Mouse (Mus musculus): ENCODE results near the gene Commd1. TPM values are rescaled to one million over a fixed set of nuclear protein-coding genes. Genes with fewer than 3 reads are reported as not detected.

Commd1 gene
- polyA plus RNA-seq, 1 experiment from 2014 or later: 317 TPM

DNA sequence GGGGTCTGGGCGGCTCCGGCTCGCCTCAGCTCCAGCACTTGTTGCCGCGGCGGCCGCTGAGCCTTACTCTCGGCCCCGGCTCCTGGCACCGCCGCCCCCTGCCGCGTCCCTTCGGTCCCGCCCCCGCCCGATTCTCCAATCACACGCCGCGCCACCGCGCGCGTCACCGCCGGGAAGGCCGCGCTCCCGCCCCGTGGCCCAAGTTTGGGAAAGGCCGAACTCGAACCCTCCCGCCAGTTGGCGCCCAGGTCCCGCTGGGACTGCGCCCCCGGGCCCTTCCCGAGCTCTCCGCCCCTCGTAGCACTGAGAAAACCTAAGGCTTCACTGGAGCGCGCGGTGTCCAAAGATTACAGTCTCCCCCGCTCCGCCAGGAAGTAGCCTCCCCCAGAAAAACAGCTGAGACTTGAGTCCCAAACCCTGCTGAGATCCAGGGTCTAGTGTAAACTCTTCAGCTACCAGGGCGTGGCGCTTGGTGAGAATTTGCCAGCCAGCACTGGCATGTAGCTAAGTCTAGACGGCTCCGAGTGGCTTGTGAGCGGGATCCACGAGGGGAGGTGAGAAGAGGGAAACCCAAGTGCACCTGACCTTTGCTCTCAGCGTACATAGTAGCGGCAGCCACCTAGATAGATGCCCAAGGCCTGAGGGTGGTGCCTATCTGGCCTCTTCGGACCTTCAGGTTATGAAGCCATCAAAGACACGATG is 122.4 kb downstream of the Commd1 start:
- Histone ChIP-seq H3K9me3 (no peaks in the 10 kb centered on the region), H3K9ac (peak overlapping the region; percentile 65), H3K4me3 (replicated peaks) (peak overlapping the region; percentile 75), H3K27me3 (peaks cover 72% of the 10 kb centered on the region), H3K27ac (no peak overlapping the region), H3K36me3 (replicated peaks) (no peaks in the 10 kb centered on the region), H3K4me1 (peaks cover 37% of the 10 kb centered on the region), H3K4me2 (peak overlapping the region; percentile 99)
- WGBS: under 1% methylated on average over 32 of the region's 55 CpGs
- peak; percentile 93 for ATAC-seq (ENCODE audit: low FRiP score)

DNA sequence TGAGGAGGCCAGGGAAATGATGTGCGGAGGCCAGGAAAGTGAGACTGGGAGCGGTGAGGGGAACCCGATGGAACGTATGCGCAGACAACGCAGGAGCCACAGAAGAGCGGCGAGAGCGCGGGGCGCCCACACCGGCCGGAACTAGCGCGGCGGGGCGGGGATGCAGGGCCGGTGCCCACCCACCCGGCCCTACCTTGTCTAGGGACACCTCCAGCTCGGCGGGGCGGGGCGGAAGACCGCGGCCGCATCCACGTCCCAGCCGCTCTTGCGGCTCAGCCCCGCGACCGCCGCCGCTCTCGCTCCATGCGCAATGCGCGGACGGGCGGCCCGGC is 122.9 kb downstream of the Commd1 start:
- peaks cover 32% of the 10 kb centered on the region for H3K4me1 ChIP-seq
- H3K27me3 ChIP-seq: peaks cover 72% of the 10 kb centered on the region
- peak overlapping the region; percentile 99 for H3K4me2 ChIP-seq
- H3K9ac ChIP-seq: peak overlapping the region; percentile 65
- H3K4me3 ChIP-seq (replicated peaks): peak overlapping the region; percentile 75
- under 1% methylated on average over 25 of the region's 41 CpGs for WGBS
- H3K36me3 ChIP-seq (replicated peaks): no peaks in the 10 kb centered on the region
- no peaks in the 10 kb centered on the region for H3K9me3 ChIP-seq
- H3K27ac ChIP-seq: no peak overlapping the region
- no peak; the same call in 1 of the 2 replicates for ATAC-seq (ENCODE audit: low FRiP score)

DNA sequence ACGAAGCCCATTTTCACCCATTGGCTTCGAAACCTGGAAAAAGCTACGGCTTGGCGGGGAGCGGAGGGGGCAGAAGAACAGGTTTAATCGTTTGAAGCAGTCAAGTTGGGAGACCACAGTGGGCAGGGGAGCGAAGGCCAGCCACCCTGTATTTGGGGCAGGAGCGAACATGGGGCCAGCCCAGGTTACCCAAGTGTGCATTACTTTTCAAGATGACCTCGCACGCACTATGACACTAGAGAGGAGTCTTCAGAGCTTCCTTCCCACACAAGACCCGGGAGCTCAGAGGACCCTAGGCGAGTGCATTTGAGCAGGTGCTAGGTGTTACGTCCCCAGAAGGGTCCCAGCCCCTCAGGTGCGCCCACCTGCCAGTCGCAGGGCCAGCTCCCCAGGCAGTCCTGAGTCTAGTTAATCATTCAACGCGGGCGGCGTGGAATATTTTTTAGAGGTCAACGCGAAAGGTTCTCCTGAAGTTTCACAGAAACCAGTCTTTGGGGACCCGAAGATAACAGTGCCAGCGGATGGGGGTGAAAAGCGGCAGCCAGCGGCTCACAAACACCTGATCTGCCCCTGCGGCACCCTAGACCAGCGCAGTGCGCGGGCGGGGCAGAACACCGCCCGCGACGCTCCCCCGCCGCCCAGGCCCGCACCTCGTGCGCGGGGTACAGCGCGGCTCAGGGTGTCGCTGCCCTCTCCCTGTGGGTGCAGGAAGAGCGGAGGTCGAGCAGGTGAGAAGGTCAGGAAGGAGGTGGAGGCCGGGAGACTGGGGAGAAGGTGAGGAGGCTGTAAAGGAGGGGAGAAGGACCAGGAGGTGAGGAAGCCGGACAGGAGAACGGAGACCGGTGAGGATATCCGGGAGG is 123.5 kb downstream of the Commd1 start:
- 1% methylated on average over 50 of the region's 50 CpGs for WGBS
- H3K4me3 ChIP-seq (replicated peaks): peak overlapping the region; percentile 75
- peak overlapping the region; percentile 65 for H3K9ac ChIP-seq
- no peaks in the 10 kb centered on the region for H3K9me3 ChIP-seq
- H3K27me3 ChIP-seq: peaks cover 71% of the 10 kb centered on the region
- peak; percentile 5; the same call in 1 of the 2 replicates for ATAC-seq (ENCODE audit: low FRiP score)
- peak overlapping the region; percentile 99 for H3K4me2 ChIP-seq
- peaks cover 27% of the 10 kb centered on the region for H3K4me1 ChIP-seq
- H3K36me3 ChIP-seq (replicated peaks): no peaks in the 10 kb centered on the region
- no peak overlapping the region for H3K27ac ChIP-seq

DNA sequence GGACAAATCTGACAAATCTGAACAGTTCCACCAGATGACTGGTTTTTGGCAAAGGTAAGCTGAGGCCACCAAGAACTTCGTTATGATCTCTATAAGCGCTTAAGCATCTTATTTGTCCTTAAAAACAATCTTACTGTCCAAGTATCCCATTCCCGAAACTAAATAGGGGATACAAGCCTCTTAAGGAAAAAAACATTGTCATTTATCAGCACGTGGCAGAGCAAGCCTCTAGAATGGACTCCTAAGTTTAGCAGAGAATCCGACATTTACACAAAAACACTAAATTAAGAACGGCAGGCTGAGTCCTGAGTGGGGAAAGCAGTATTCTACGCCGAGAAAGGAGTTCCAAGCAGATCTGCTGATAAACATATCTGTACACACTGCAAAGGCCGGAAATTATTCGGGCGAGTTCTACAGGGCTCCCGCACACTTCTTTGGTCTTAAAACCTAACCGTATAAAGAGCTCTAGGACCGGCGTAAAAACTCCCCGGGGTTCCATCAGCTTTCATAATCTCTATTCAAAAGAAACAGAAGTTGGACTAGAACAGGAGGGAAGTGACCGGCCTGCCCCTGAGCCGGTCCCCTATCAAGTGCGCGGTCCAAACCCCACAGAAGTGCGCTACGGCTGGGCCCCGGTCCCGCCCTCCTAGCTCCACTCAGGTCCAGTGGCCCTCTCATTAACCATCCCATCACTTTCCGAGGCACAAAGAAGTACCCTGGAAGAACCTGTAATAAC is 124.3 kb downstream of the Commd1 start:
- Histone ChIP-seq H3K36me3 (replicated peaks) (no peaks in the 10 kb centered on the region), H3K27me3 (peaks cover 64% of the 10 kb centered on the region), H3K9ac (no peak overlapping the region), H3K9me3 (no peaks in the 10 kb centered on the region), H3K27ac (no peak overlapping the region), H3K4me3 (replicated peaks) (peak overlapping the region; percentile 75), H3K4me2 (peak overlapping the region; percentile 99), H3K4me1 (peaks cover 24% of the 10 kb centered on the region)
- ATAC-seq (ENCODE audit: low FRiP score): no peak
- WGBS: 12% methylated on average over 25 of the region's 25 CpGs

DNA sequence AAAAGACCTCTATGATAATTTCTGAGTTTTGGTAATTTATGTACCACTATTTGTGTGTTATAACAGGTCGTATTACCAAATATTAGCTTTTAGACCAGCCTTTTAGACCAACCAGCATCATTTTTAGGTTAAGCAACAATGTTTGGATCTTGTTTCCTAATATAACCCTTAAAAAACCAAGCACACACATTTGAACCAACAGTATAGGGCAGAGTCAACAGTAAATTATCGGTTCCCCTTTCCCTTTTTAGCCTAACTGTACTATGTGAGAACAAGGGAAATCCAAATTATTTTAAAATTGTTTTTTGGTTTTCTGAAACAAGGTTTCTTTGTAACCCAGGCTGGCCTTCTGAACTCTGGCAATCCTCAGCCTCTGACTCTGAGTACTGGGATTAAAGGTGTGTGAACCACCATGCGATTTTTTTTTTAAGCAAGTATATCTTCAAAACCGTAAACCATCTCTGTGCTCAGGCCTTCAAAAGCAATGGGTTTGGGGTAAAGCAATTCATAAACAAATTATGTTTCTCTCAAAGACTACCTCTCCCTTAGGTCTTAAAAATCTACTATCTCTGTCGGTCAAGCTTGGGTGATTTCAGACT is 125.0 kb downstream of the Commd1 start:
- H3K4me1 ChIP-seq: peaks cover 24% of the 10 kb centered on the region
- H3K36me3 ChIP-seq (replicated peaks): no peaks in the 10 kb centered on the region
- no peak overlapping the region for H3K9ac ChIP-seq
- 79% methylated on average over 5 of the region's 5 CpGs for WGBS
- peaks cover 59% of the 10 kb centered on the region for H3K27me3 ChIP-seq
- H3K4me3 ChIP-seq (replicated peaks): no peak overlapping the region
- no peak overlapping the region; the same call in 1 of the 2 replicates for H3K4me2 ChIP-seq
- H3K27ac ChIP-seq: no peak overlapping the region
- H3K9me3 ChIP-seq: no peaks in the 10 kb centered on the region
- no peak for ATAC-seq (ENCODE audit: low FRiP score)

DNA sequence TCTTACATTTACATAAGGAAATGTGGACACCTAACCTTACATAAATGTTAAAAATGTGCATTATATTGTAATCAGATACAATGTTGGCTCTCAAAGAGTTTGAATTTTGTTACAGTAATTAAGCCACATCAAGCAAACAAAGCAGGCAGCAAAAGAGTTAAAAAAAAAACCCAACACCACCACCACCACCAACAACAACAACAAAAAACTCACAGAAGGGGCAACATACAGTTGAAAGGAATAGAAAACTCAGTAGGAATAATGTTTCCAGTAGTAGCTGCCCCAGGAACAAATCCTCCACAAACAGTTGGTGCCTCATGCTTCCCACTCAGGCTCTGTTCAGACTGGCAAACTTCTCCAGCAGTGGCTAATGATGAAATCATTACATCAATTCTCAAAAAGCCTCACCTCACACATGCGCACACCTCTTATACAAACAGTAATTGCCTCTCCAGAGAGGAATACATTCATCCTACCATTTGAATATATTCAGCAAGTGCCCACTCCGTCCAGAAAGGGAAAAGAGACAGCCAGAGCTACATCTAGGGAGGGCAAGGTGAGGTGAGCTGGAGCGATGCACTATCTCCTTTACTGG is 125.7 kb downstream of the Commd1 start:
- peaks cover 53% of the 10 kb centered on the region for H3K27me3 ChIP-seq
- ATAC-seq (ENCODE audit: low FRiP score): no peak
- WGBS: 84% methylated on average over 3 of the region's 3 CpGs

DNA sequence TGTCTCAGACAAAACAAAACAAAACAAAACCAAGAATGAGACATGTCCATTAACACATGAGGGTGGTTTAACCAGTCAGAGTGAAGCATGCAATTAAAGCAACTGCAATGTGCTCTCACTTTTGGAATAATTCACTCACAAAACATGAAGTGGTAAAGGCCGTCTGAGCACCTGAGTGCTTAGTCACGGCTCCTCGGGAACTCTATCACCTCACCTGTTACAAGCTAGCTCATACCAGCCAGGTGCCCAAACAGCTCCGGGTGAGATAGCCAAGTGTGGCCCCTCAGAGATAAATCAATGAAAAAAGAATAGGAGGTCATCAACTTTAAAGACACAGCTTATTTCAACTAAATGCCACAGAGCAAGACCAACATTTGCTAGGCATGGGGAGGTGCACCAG is 127.6 kb downstream of the Commd1 start:
- Histone ChIP-seq H3K9me3 (no peaks in the 10 kb centered on the region), H3K4me2 (no peak overlapping the region), H3K4me1 (peaks cover 15% of the 10 kb centered on the region), H3K36me3 (replicated peaks) (no peaks in the 10 kb centered on the region), H3K9ac (no peak overlapping the region), H3K27ac (no peak overlapping the region), H3K27me3 (peaks cover 35% of the 10 kb centered on the region), H3K4me3 (replicated peaks) (no peak overlapping the region)
- ATAC-seq (ENCODE audit: low FRiP score): no peak
- WGBS: 90% methylated on average over 4 of the region's 4 CpGs

More for the DNA sequence above, 125.7 kb downstream of the Commd1 start:
- H3K36me3 ChIP-seq (replicated peaks): no peaks in the 10 kb centered on the region
- H3K4me1 ChIP-seq: peaks cover 24% of the 10 kb centered on the region
- H3K4me2 ChIP-seq: no peak overlapping the region
- H3K4me3 ChIP-seq (replicated peaks): no peak overlapping the region
- H3K9ac ChIP-seq: no peak overlapping the region
- H3K9me3 ChIP-seq: no peaks in the 10 kb centered on the region
- H3K27ac ChIP-seq: no peak overlapping the region

DNA sequence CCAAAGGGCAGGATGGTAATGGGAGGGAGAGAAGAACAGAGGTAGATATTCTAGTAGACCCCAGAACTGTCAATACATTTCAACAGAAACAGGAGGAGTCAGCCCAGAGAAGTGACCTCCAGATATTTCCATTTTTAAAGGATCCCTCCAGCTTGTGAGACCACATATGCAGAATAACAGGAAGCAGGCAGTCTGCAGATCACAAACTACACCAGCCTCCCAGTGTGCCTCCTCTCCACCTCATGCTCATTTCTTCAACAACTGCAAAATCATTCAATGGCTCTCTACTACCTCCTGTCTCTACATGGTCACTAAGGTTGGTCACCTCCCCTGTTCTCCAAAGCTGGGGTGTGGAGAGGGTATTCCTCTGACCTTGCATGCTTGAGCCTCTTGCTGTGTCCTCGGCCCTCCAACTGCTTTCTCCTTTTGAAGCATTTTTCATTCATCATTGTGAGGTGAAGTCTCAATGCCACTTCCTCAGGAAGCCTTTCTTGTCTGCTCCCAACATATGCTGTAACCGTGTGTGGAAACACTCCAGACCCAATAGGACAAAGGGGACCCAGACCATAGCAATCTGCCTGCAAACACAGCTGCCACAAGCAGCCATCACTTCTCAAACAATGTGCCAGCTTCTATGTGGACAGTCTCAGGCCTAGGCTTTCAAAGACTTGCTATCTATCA is 128.6 kb downstream of the Commd1 start:
- Histone ChIP-seq H3K36me3 (replicated peaks) (no peaks in the 10 kb centered on the region), H3K9ac (no peak overlapping the region), H3K4me2 (no peak overlapping the region), H3K9me3 (no peaks in the 10 kb centered on the region), H3K4me3 (replicated peaks) (no peak overlapping the region), H3K27me3 (peaks cover 26% of the 10 kb centered on the region), H3K4me1 (peaks cover 9% of the 10 kb centered on the region), H3K27ac (no peak overlapping the region)
- ATAC-seq (ENCODE audit: low FRiP score): no peak
- 58% methylated on average over 2 of the region's 2 CpGs for WGBS

DNA sequence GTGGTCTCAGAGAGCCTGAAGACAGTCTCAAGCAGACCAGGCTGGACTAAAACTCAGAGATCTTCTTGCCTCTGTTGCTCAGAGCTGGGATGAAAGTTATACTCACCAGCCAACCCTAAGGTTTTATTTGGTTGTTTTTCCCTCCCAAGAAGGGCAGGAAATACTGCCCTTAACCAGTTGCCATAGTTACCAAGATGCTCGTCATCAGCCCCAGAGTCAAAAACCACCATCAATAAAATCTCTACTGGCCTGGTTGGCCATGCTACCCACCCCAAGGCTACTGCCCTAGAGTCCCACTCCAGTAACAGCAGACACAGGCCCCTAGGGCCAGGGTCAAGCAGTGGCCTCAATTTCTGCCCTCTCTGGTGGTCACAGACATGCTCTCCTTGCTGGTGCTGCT is 129.7 kb downstream of the Commd1 start:
- H3K27ac ChIP-seq: no peak overlapping the region
- H3K4me1 ChIP-seq: no peaks in the 10 kb centered on the region
- H3K4me3 ChIP-seq (replicated peaks): no peak overlapping the region
- 56% methylated on average over 1 of the region's 1 CpGs for WGBS
- ATAC-seq (ENCODE audit: low FRiP score): no peak
- no peak overlapping the region for H3K4me2 ChIP-seq
- no peak overlapping the region for H3K9ac ChIP-seq
- no peaks in the 10 kb centered on the region for H3K9me3 ChIP-seq
- peaks cover 15% of the 10 kb centered on the region for H3K27me3 ChIP-seq
- H3K36me3 ChIP-seq (replicated peaks): no peaks in the 10 kb centered on the region

DNA sequence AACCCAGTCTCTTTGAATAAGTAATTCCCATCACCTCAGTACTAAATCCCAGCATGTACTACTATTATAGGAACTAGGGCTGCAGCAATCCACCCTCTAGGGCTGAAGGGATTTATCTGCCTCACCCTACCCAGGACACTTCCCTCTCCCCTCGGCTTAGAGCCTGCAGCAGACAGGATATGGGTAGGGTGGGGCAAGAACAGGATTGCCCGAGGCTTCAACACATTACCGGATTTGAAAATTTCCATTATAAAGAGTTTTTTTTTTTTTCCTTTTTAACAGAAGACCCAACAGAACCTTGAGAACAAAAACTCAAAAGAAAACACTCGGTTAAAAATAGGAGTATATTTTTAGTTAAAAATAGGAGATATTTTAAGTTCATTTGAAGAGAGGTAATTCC is 130.8 kb downstream of the Commd1 start:
- H3K27me3 ChIP-seq: peaks cover 6% of the 10 kb centered on the region
- H3K4me1 ChIP-seq: no peaks in the 10 kb centered on the region
- no peak overlapping the region for H3K9ac ChIP-seq
- no peak overlapping the region for H3K4me3 ChIP-seq (replicated peaks)
- no peaks in the 10 kb centered on the region for H3K9me3 ChIP-seq
- H3K36me3 ChIP-seq (replicated peaks): no peaks in the 10 kb centered on the region
- H3K27ac ChIP-seq: no peak overlapping the region
- no peak overlapping the region for H3K4me2 ChIP-seq
- 47% methylated on average over 4 of the region's 4 CpGs for WGBS
- no peak for ATAC-seq (ENCODE audit: low FRiP score)

DNA sequence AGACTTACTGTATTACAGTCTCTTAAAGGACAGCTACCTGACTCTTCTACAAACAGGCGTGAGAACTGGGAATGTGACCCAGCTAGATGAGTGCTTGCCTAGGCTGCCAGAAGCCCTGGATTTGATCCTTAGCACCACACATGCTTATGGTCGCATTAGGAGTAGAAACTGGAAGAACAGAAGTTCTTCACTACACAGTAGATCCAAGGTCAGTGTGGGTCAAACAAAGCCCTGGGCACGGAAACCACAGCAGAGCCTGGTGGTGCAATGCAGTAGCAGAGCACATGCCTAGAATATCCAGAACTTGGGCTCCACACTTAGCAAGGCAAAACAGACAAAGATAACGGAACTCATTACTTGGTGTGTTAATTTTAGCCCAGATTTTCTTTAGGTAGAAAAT is 132.1 kb downstream of the Commd1 start:
- Histone ChIP-seq H3K4me1 (no peaks in the 10 kb centered on the region), H3K4me2 (no peak overlapping the region), H3K36me3 (replicated peaks) (no peaks in the 10 kb centered on the region), H3K4me3 (replicated peaks) (no peak overlapping the region), H3K9ac (no peak overlapping the region), H3K9me3 (no peaks in the 10 kb centered on the region), H3K27me3 (no peaks in the 10 kb centered on the region; the same call in 1 of the 2 replicates), H3K27ac (no peak overlapping the region)
- no peak for ATAC-seq (ENCODE audit: low FRiP score)
- 91% methylated on average over 4 of the region's 4 CpGs for WGBS

All from forebrain, embryonic 12.5 days (tissue).